Mouse (Mus musculus): ENCODE data around the gene Snx29. TPM values are rescaled to one million over a fixed set of nuclear protein-coding genes. Genes with fewer than 3 reads are reported as not detected.
A peak's percentile ranks its signal among the peaks of the same experiment; 100 is the strongest.

Gene Snx29
- polyA plus RNA-seq, 1 experiment = not detected

- Histone ChIP-seq H3K4me3 (ENCODE audit: insufficient read depth, low read depth, low read length) (no peak overlapping the region), H3K27ac (ENCODE audit: insufficient read depth, low read depth, low read length) (no peak overlapping the region), H3K4me1 (ENCODE audit: control insufficient read depth, insufficient read depth, low read length) (no peaks in the 10 kb centered on the region)
- TF ChIP-seq CTCF (IDR thresholded peaks at IDR 0.05; ENCODE audit: insufficient read depth, low read depth, low read length) (no peak), POLR2A (IDR thresholded peaks at IDR 0.05; ENCODE audit: insufficient read depth, low read depth, low read length) (no peak)
Observed at GRCm38 (mm10) chr16:11303741-11304140, 19.0 kb upstream of the Snx29 start.

- no peak overlapping the region for H3K27ac ChIP-seq (ENCODE audit: insufficient read depth, low read depth, low read length)
- TF ChIP-seq CTCF (IDR thresholded peaks at IDR 0.05; ENCODE audit: insufficient read depth, low read depth, low read length) (no peak), POLR2A (IDR thresholded peaks at IDR 0.05; ENCODE audit: insufficient read depth, low read depth, low read length) (no peak)
- 89% methylated on average over 2 of the region's 2 CpGs for WGBS
- H3K4me1 ChIP-seq (ENCODE audit: control insufficient read depth, insufficient read depth, low read length) = no peaks in the 10 kb centered on the region
- no peak overlapping the region for H3K4me3 ChIP-seq (ENCODE audit: insufficient read depth, low read depth, low read length)
Observed at GRCm38 (mm10) chr16:11305531-11305930, 17.2 kb upstream of the Snx29 start.

- WGBS = 67% methylated on average over 7 of the region's 7 CpGs
Observed at GRCm38 (mm10) chr16:11313512-11313911, 9.2 kb upstream of the Snx29 start, which contains the start of gene Tnfrsf17. Gene Tnfrsf17, plus strand, starts transcription at chr16:11313812.

GRCm38 (mm10) chr16:11315786-11316320 is 6.9 kb upstream of the Snx29 start:
- Histone ChIP-seq H3K4me1 (ENCODE audit: control insufficient read depth, insufficient read depth, low read length) (no peaks in the 10 kb centered on the region), H3K4me3 (ENCODE audit: insufficient read depth, low read depth, low read length) (no peak overlapping the region), H3K27ac (ENCODE audit: insufficient read depth, low read depth, low read length) (no peak overlapping the region)
- no peak for TF ChIP-seq POLR2A (IDR thresholded peaks at IDR 0.05; ENCODE audit: insufficient read depth, low read depth, low read length)
- no peak for TF ChIP-seq CTCF (IDR thresholded peaks at IDR 0.05; ENCODE audit: insufficient read depth, low read depth, low read length)
- 47% methylated on average over 5 of the region's 5 CpGs for WGBS

More at GRCm38 (mm10) chr16:11313512-11313911, 9.2 kb upstream of the Snx29 start, which contains the start of gene Tnfrsf17:
- no peaks in the 10 kb centered on the region for H3K4me1 ChIP-seq (ENCODE audit: control insufficient read depth, insufficient read depth, low read length)
- TF ChIP-seq CTCF (IDR thresholded peaks at IDR 0.05; ENCODE audit: insufficient read depth, low read depth, low read length) (no peak), POLR2A (IDR thresholded peaks at IDR 0.05; ENCODE audit: insufficient read depth, low read depth, low read length) (no peak)
- no peak within 1 kb of the TSS for H3K27ac ChIP-seq (ENCODE audit: insufficient read depth, low read depth, low read length)
- no peak within 1 kb of the TSS for H3K4me3 ChIP-seq (ENCODE audit: insufficient read depth, low read depth, low read length)

GRCm38 (mm10) chr16:11316748-11317147 is 6.0 kb upstream of the Snx29 start:
- 74% methylated on average over 5 of the region's 5 CpGs for WGBS
- Histone ChIP-seq H3K4me1 (ENCODE audit: control insufficient read depth, insufficient read depth, low read length) (no peaks in the 10 kb centered on the region), H3K27ac (ENCODE audit: insufficient read depth, low read depth, low read length) (no peak overlapping the region), H3K4me3 (ENCODE audit: insufficient read depth, low read depth, low read length) (no peak overlapping the region)
- TF ChIP-seq CTCF (IDR thresholded peaks at IDR 0.05; ENCODE audit: insufficient read depth, low read depth, low read length) (no peak), POLR2A (IDR thresholded peaks at IDR 0.05; ENCODE audit: insufficient read depth, low read depth, low read length) (no peak)

GRCm38 (mm10) chr16:11317324-11317723 is 5.4 kb upstream of the Snx29 start:
- H3K27ac ChIP-seq (ENCODE audit: insufficient read depth, low read depth, low read length) = no peak overlapping the region
- TF ChIP-seq CTCF (IDR thresholded peaks at IDR 0.05; ENCODE audit: insufficient read depth, low read depth, low read length) (no peak), POLR2A (IDR thresholded peaks at IDR 0.05; ENCODE audit: insufficient read depth, low read depth, low read length) (no peak)
- no peak overlapping the region for H3K4me3 ChIP-seq (ENCODE audit: insufficient read depth, low read depth, low read length)
- H3K4me1 ChIP-seq (ENCODE audit: control insufficient read depth, insufficient read depth, low read length) = no peaks in the 10 kb centered on the region
- WGBS = 71% methylated on average over 6 of the region's 6 CpGs

- 1% methylated on average over 17 of the region's 17 CpGs for WGBS
- peaks cover 6% of the 10 kb centered on the region; the same call in 1 of the 2 replicates for H3K4me1 ChIP-seq (ENCODE audit: control insufficient read depth, insufficient read depth, low read length)
- peak overlapping the region; percentile 5 for H3K27ac ChIP-seq (ENCODE audit: insufficient read depth, low read depth, low read length)
- H3K4me3 ChIP-seq (ENCODE audit: insufficient read depth, low read depth, low read length) = peak overlapping the region; percentile 63
- TF ChIP-seq CTCF (IDR thresholded peaks at IDR 0.05; ENCODE audit: insufficient read depth, low read depth, low read length) (no peak), POLR2A (IDR thresholded peaks at IDR 0.05; ENCODE audit: insufficient read depth, low read depth, low read length) (no peak)
Observed at GRCm38 (mm10) chr16:11323324-11324051, 780 bp downstream of the Snx29 start.

- Histone ChIP-seq H3K4me3 (ENCODE audit: insufficient read depth, low read depth, low read length) (no peak overlapping the region), H3K27ac (ENCODE audit: insufficient read depth, low read depth, low read length) (no peak overlapping the region), H3K4me1 (ENCODE audit: control insufficient read depth, insufficient read depth, low read length) (no peaks in the 10 kb centered on the region)
- 84% methylated on average over 3 of the region's 3 CpGs for WGBS
- TF ChIP-seq CTCF (IDR thresholded peaks at IDR 0.05; ENCODE audit: insufficient read depth, low read depth, low read length) (no peak), POLR2A (IDR thresholded peaks at IDR 0.05; ENCODE audit: insufficient read depth, low read depth, low read length) (no peak)
Observed at GRCm38 (mm10) chr16:11330081-11330800, 7.5 kb downstream of the Snx29 start.

GRCm38 (mm10) chr16:11331030-11331429 is 8.3 kb downstream of the Snx29 start:
- Histone ChIP-seq H3K27ac (ENCODE audit: insufficient read depth, low read depth, low read length) (no peak overlapping the region), H3K4me1 (ENCODE audit: control insufficient read depth, insufficient read depth, low read length) (no peaks in the 10 kb centered on the region), H3K4me3 (ENCODE audit: insufficient read depth, low read depth, low read length) (no peak overlapping the region)
- 92% methylated on average over 1 of the region's 1 CpGs for WGBS
- TF ChIP-seq POLR2A (IDR thresholded peaks at IDR 0.05; ENCODE audit: insufficient read depth, low read depth, low read length) (no peak), CTCF (IDR thresholded peaks at IDR 0.05; ENCODE audit: insufficient read depth, low read depth, low read length) (no peak)
